Mouse (Mus musculus): ENCODE measurements around the gene Lrrc8d. TPM values are rescaled to one million over a fixed set of nuclear protein-coding genes. Genes with fewer than 3 reads are reported as not detected.

Gene Lrrc8d
- total and polyA plus RNA-seq, 3 experiments, result 7.0 to 26.1 (median 16.6) TPM

DNA sequence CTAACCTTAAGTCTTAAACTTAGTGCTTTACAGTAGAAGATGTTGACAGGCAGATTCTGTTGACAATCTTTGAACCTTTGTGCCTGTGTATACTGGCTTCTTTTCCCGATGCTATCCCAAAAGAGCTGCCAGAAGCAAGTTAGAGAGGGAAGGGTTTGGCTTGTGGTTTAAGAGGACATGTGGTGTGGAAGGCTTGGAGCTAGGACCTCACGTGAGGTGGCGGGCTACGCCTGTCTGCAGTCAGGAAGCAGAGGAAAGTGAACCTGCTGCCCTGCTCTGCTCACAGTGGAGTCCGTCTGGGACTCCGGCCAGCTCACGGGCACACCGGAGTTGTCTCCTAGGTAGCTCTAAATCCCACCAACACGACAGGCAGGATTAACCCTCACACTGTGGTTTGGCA is 59.1 kb downstream of the Lrrc8d start:
- dilution Hi-C loops (cut with MboI; ENCODE audit: extremely low pct_ligation_motif_present, extremely low pct_unique_long_range_greater_than_20kb, low sequenced_read_pairs) (no loop called here), in situ Hi-C loops (cut with MboI; ENCODE audit: low pct_ligation_motif_present, low pct_unique_long_range_greater_than_20kb, low sequenced_read_pairs) (no loop called here)
- Histone ChIP-seq H3K4me1 (ENCODE audit: control insufficient read depth in 1 of 2, insufficient read depth in 2 of 2) (peaks cover 7 to 26% of the 10 kb centered on the region in 2 experiments; a peak in 3 of 4 replicates), H3K9ac (ENCODE audit: insufficient read depth, low read depth) (no peak overlapping the region), H3K27me3 (replicated peaks) (no peaks in the 10 kb centered on the region), H3K36me3 (replicated peaks in 1 of 2; ENCODE audit: control insufficient read depth in 1 of 2, insufficient read depth in 1 of 2, low read length in 1 of 2) (peaks cover 21 to 74% of the 10 kb centered on the region in 2 experiments), H3K4me3 (replicated peaks in 1 of 3; ENCODE audit: low read depth in 2 of 3, low read length in 2 of 3, poor library complexity in 1 of 3) (no peak overlapping the region), H3K4me2 (ENCODE audit: insufficient read depth, low read depth, poor library complexity, severe bottlenecking) (no peak overlapping the region), H3K9me3 (replicated peaks; ENCODE audit: low read length) (no peaks in the 10 kb centered on the region), H3K79me2 (replicated peaks; ENCODE audit: control insufficient read depth, extremely low read depth, insufficient read depth, poor library complexity, severe bottlenecking) (peaks cover 38% of the 10 kb centered on the region), H3K27ac (ENCODE audit: insufficient read depth, low read depth) (no peak overlapping the region)
- no peak for DNase-seq (ENCODE audit: extremely low read depth)
- TF ChIP-seq CHD2 (IDR thresholded peaks at IDR 0.05; ENCODE audit: low read length) (no peak), SMC3 (IDR thresholded peaks at IDR 0.05; ENCODE audit: low read depth, low read length) (no peak), HCFC1 (IDR thresholded peaks at IDR 0.05; ENCODE audit: low read depth, low read length) (no peak), MEF2A (IDR thresholded peaks at IDR 0.05; ENCODE audit: borderline replicate concordance, low read depth, low read length) (no peak), ELF1 (IDR thresholded peaks at IDR 0.05; ENCODE audit: low read depth, low read length) (no peak), E2F4 (IDR thresholded peaks at IDR 0.05; ENCODE audit: insufficient replicate concordance, low read depth, low read length) (no peak), PAX5 (IDR thresholded peaks at IDR 0.05; ENCODE audit: low read length) (no peak), SIN3A (IDR thresholded peaks at IDR 0.05; ENCODE audit: low read length) (no peak), MYC (IDR thresholded peaks at IDR 0.05; ENCODE audit: low read depth, low read length) (no peak), NELFE (IDR thresholded peaks at IDR 0.05; ENCODE audit: low read depth, low read length) (no peak), KAT2A (IDR thresholded peaks at IDR 0.05; ENCODE audit: insufficient replicate concordance, low read length) (no peak), EP300 (IDR thresholded peaks at IDR 0.05; ENCODE audit: low read length) (no peak), UBTF (IDR thresholded peaks at IDR 0.05; ENCODE audit: low read depth, low read length) (no peak), ZMIZ1 (IDR thresholded peaks at IDR 0.05; ENCODE audit: low read depth, low read length) (no peak), RAD21 (IDR thresholded peaks at IDR 0.05; ENCODE audit: low read depth, low read length) (no peak), CTCF (conservative IDR thresholded peaks at IDR 0.05 in 1 of 2, IDR thresholded peaks at IDR 0.05 in 1 of 2; ENCODE audit: low read depth in 2 of 2, low read length in 2 of 2) (no peak), CHD1 (IDR thresholded peaks at IDR 0.05; ENCODE audit: low read depth, low read length) (no peak), USF2 (conservative IDR thresholded peaks at IDR 0.05; ENCODE audit: low read depth, low read length) (no peak), JUN (IDR thresholded peaks at IDR 0.05; ENCODE audit: insufficient read depth, low read depth, low read length) (no peak)

DNA sequence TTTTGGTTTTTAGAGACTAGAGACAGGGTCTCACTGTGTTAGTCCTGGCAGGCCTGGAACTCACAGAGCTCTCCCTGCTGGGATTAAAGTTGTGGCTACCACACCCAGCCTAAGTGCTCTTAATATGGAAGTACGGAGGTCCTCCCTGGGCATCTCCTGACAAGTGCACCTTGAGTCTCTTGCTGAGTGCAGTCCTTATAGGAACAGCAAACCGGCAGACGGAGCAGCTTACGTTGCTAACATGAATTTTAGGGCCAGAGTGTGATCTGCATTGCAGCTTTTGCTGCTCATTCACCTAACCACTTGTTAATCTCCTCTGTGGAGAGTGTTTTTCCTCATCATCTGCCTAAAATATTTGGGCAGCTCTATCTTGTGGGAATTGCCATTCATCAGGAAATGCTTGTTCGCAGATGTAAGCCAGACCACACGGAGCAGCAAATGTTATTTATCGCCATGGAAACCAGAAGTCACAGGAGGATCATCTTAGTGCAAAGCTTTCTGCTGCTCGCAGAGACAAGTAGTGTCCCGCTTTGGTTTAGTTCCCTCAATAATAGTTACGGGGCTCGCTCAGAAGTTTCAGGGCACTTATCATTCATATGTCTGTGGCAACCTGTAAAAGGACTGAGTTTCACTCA is 62.2 kb downstream of the Lrrc8d start:
- dilution Hi-C loops (cut with MboI; ENCODE audit: extremely low pct_ligation_motif_present, extremely low pct_unique_long_range_greater_than_20kb, low sequenced_read_pairs) (no loop called here), in situ Hi-C loops (cut with MboI; ENCODE audit: low pct_ligation_motif_present, low pct_unique_long_range_greater_than_20kb, low sequenced_read_pairs) (no loop called here)
- no peak for DNase-seq (ENCODE audit: extremely low read depth)
- Histone ChIP-seq H3K4me2 (ENCODE audit: insufficient read depth, low read depth, poor library complexity, severe bottlenecking) (no peak overlapping the region), H3K27me3 (replicated peaks) (no peaks in the 10 kb centered on the region), H3K36me3 (replicated peaks in 1 of 2; ENCODE audit: control insufficient read depth in 1 of 2, insufficient read depth in 1 of 2, low read length in 1 of 2) (peaks cover 41 to 76% of the 10 kb centered on the region in 2 experiments), H3K79me2 (replicated peaks; ENCODE audit: control insufficient read depth, extremely low read depth, insufficient read depth, poor library complexity, severe bottlenecking) (peaks cover 34% of the 10 kb centered on the region), H3K4me3 (replicated peaks in 1 of 3; ENCODE audit: low read depth in 2 of 3, low read length in 2 of 3, poor library complexity in 1 of 3) (no peak overlapping the region), H3K9me3 (replicated peaks; ENCODE audit: low read length) (no peaks in the 10 kb centered on the region), H3K4me1 (ENCODE audit: control insufficient read depth in 1 of 2, insufficient read depth in 2 of 2) (peaks cover 0 to 34% of the 10 kb centered on the region in 2 experiments; a peak in 2 of 4 replicates), H3K27ac (ENCODE audit: insufficient read depth, low read depth) (no peak overlapping the region), H3K9ac (ENCODE audit: insufficient read depth, low read depth) (no peak overlapping the region)
- TF ChIP-seq USF2 (conservative IDR thresholded peaks at IDR 0.05; ENCODE audit: low read depth, low read length) (no peak), ELF1 (IDR thresholded peaks at IDR 0.05; ENCODE audit: low read depth, low read length) (no peak), POLR2AphosphoS2 (IDR thresholded peaks at IDR 0.05; ENCODE audit: low read depth, low read length) (no peak), GABPA (IDR thresholded peaks at IDR 0.05; ENCODE audit: insufficient replicate concordance, low read depth, low read length) (no peak), MXI1 (IDR thresholded peaks at IDR 0.05; ENCODE audit: low read depth, low read length) (no peak)

Measured in CH12.LX (cell line).